ENCODE assay signal across 8 mouse cellular contexts in the genomic region with DNA sequence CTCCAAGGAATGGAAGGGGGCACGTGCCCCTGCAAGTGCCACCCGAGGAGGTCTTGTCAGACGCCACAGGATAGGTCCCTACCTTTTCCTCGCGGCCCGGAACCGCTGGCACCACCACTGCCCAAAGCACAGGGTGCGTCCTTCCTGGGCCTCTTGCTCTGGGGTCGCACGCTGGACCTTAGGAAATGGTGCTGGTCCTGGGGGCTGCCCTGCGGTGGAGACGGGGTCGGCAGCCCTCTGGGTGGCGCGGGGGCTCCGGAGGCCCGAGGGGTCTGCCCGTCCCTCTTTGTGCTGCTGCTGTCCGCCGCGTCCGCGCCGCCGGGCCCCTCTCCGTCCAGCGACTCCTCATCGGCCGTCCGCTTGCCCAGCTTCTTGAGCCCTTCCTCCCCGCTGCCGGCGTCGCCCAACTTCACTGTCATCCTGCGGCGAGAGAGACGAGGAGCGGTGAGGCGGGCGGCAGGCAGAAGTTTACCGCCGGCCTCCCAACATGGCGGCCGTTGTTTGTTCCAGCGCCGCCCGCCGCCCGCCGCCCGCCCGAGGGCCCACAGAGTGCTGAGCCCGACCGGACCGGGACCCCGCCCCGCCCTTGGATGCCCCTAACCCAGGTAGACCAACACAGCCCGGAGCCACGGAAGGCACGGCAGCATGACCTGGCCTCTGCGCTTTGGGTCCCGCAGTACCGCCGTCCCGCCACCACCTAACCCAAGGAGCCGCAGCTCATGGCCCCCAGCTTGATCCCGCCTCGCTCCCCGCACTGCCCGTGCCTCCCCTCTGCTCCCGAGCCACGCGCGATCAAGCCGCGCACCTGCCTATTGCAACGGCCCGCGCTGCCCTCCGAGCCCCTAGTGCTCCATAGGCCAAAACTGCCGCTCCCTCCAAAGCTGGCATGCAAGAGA. TPM values are rescaled to one million over a fixed set of nuclear protein-coding genes. Genes with fewer than 3 reads are reported as not detected.
DNase-seq lines count a peak whose midpoint lies in the region; ATAC-seq and TF ChIP-seq lines count a peak whose summit lies in the region.

No protein-coding gene starts in this region.

- peak overlapping the region; percentile 94 for H3K4me3 ChIP-seq in kidney, adult 2 months (ENCODE audit: insufficient read depth, low read depth, low read length)
- peak overlapping the region; percentile 96 for H3K4me3 ChIP-seq in lung, postnatal 0 days (ENCODE audit: low read depth, low read length)

- under 1% methylated on average over 74 of the region's 81 CpGs for WGBS in kidney, adult 2 months
- under 1% methylated on average over 72 of the region's 81 CpGs for WGBS in lung, postnatal 0 days

- no peak for TF ChIP-seq POLR2A in kidney, adult 2 months (IDR thresholded peaks at IDR 0.05; ENCODE audit: low read depth, low read length)

- peak overlapping the region; percentile 95 for H3K4me2 ChIP-seq in lung, postnatal 0 days (replicated peaks; ENCODE audit: low read depth, low read length)

- DNase-seq in urinary bladder, adult 18-20 months (ENCODE audit: low spot score in 2 of 2): peak; percentile 16 to 45
- DNase-seq in urinary bladder, postnatal 10 days (ENCODE audit: low spot score): no peak
- peak; percentile 44 for DNase-seq in embryo, embryonic 10.5 days (ENCODE audit: low spot score)
- peak; percentile 22 to 55 for DNase-seq in heart, adult 18-20 months
- peak; percentile 40 for DNase-seq in kidney, adult 2 months
- DNase-seq in lung, postnatal 0 days (ENCODE audit: low spot score): peak; percentile 54
- peak; percentile 29 for DNase-seq in ovary, postnatal 10 days (ENCODE audit: low spot score)
- DNase-seq in urinary bladder, postnatal 14 days (ENCODE audit: low spot score): peak; percentile 18

- 0 out of 2 replicates have a peak, but pooled peaks cover 6% of the 10 kb centered on the region for H3K4me1 ChIP-seq in kidney, adult 2 months (ENCODE audit: control insufficient read depth, insufficient read depth, low read length)
- H3K4me1 ChIP-seq in lung, postnatal 0 days (ENCODE audit: insufficient read depth, low read depth, low read length): peaks cover 5% of the 10 kb centered on the region

- no peak for TF ChIP-seq CTCF in kidney, adult 2 months (conservative IDR thresholded peaks at IDR 0.05; ENCODE audit: insufficient read depth, insufficient read length, low read depth, low read length)
- no peak; the same call in 1 of the 2 replicates for TF ChIP-seq CTCF in lung, postnatal 0 days (IDR thresholded peaks at IDR 0.05)

- H3K27ac ChIP-seq in kidney, adult 2 months (ENCODE audit: insufficient read depth, low read depth, low read length): peak overlapping the region; percentile 89
- H3K27ac ChIP-seq in lung, postnatal 0 days (ENCODE audit: low read length): peak overlapping the region; percentile 95

- no peaks in the 10 kb centered on the region for H3K36me3 ChIP-seq in kidney, adult 2 months (ENCODE audit: control insufficient read depth, insufficient read depth, low read length)
- 0 out of 2 replicates have a peak, but pooled peaks cover 3% of the 10 kb centered on the region for H3K36me3 ChIP-seq in lung, postnatal 0 days (ENCODE audit: insufficient read depth, low read length)

- no peak for ATAC-seq in lung, postnatal 0 days

- no peak for TF ChIP-seq EP300 in lung, postnatal 0 days (IDR thresholded peaks at IDR 0.05)

- no peaks in the 10 kb centered on the region for H3K27me3 ChIP-seq in kidney, adult 2 months (replicated peaks; ENCODE audit: control insufficient read depth, insufficient read depth, low read length)
- no peaks in the 10 kb centered on the region for H3K27me3 ChIP-seq in lung, postnatal 0 days (replicated peaks; ENCODE audit: insufficient read depth, low read length)

- H3K9me3 ChIP-seq in lung, postnatal 0 days (ENCODE audit: low read length): no peaks in the 10 kb centered on the region

- peak overlapping the region; percentile 82 for H3K9ac ChIP-seq in lung, postnatal 0 days (replicated peaks; ENCODE audit: low read depth)

RNA-seq across cellular contexts. Expression of a gene that starts 1.7 kb away (rescaled TPM):
- total RNA-seq in heart, adult 18-20 months (2021): 10 to 100 TPM in 1 of 2 experiments, 1 to 10 TPM in 1; 9.5 to 10.7 TPM
- 11.9 and 13.3 TPM in 2 replicates for polyA plus RNA-seq in kidney, adult 2 months (2012; rRNA removed)
- 3.3 TPM in 2 replicates for polyA plus RNA-seq in lung, postnatal 0 days (2015; fragmentation: Nextera tagmentation; extraction: Ambion mirVana)

RNA-seq across cellular contexts. Expression of a gene that starts 2.0 kb away (rescaled TPM):
- 1 to 10 TPM; 3.5 to 5.5 TPM for total RNA-seq in heart, adult 18-20 months (2021)
- 10.1 and 10.6 TPM in 2 replicates for polyA plus RNA-seq in kidney, adult 2 months (2012; rRNA removed)
- polyA plus RNA-seq in lung, postnatal 0 days (2015; fragmentation: Nextera tagmentation; extraction: Ambion mirVana): 6.8 and 7.9 TPM in 2 replicates

RNA-seq across cellular contexts. Expression of a gene that starts 53.4 kb away (rescaled TPM):
- total RNA-seq in heart, adult 18-20 months (2021): 10 to 100 TPM in 1 of 2 experiments, 1 to 10 TPM in 1; 8.9 to 11.2 TPM
- 23.8 and 31.0 TPM in 2 replicates for polyA plus RNA-seq in kidney, adult 2 months (2012; rRNA removed)
- polyA plus RNA-seq in lung, postnatal 0 days (2015; fragmentation: Nextera tagmentation; extraction: Ambion mirVana): 21.9 and 27.1 TPM in 2 replicates
